Comparison of ENCODE assay signal across 21 mouse cellular contexts in the genomic region with DNA sequence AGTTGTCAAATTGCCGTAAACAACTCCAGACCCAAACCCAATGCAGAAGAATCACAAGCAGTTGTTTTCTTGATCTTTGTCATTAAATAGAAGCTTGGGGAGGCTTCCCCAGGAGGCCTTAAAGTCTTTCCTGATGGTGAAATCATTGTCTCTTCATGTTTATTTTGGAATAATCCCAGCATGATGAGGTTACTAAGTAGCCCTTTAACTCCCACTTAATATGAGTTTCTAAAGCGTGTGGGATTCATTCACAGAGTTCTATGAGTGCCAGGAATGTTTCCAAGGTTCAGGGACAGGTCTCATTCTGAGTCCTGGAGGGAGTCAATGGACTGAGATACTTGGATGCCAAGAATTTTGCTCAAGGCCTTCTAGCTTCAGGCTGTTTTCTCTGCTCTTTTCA.
DNase-seq lines count a peak whose midpoint lies in the region; ATAC-seq and TF ChIP-seq lines count a peak whose summit lies in the region.
"Had no signal": no experiment of that assay in that cellular context is flagged by ENCODE, and none has a peak within 500 bp of the region (broad histone marks: within the 10 kb centered on the region; RNA-seq: fewer than 3 reads in every experiment).

No protein-coding gene starts in this region.

- CTCF ChIA-PET in Patski (lab: Charles Lee) = interaction anchor here (1.2 to 2.0 kb wide), 2 partner anchors 13 to 91 kb away, joined by 3 to 4 read pairs; no protein-coding TSS in a partner anchor

- no peak for TF ChIP-seq CTCF in Patski (IDR thresholded peaks at IDR 0.05)

- H3K4me2 ChIP-seq in kidney, embryonic 15.5 days = no peak overlapping the region
- H3K4me2 ChIP-seq: forebrain, embryonic 12.5 days; heart, embryonic 15.5 days; hindbrain, embryonic 14.5 days; liver, embryonic 11.5 days; midbrain, embryonic 15.5 days; neural tube, embryonic 13.5 days had no signal

- no peaks in the 10 kb centered on the region for H3K36me3 ChIP-seq in kidney, embryonic 15.5 days
- H3K36me3 ChIP-seq: forebrain, embryonic 12.5 days; heart, embryonic 15.5 days; midbrain, embryonic 15.5 days; neural tube, embryonic 13.5 days had no signal

- 0 out of 2 replicates have a peak, but pooled peaks have one; percentile 46 for ATAC-seq in kidney, embryonic 15.5 days (replicated peaks; ENCODE audit: low FRiP score)
- ATAC-seq in Patski = peak; percentile 84
- ATAC-seq: inflammation-experienced regulatory T-cells, adult 6 months; midbrain, embryonic 15.5 days had no signal

- POLR2A ChIA-PET in Patski (lab: Charles Lee) = interaction anchor here (1.2 kb wide), 1 partner anchor 92 kb away, joined by 4 read pairs; a partner anchor contains a TSS

- no peak overlapping the region for H3K4me3 ChIP-seq in kidney, embryonic 15.5 days (replicated peaks)
- H3K4me3 ChIP-seq: forebrain, embryonic 12.5 days; heart, embryonic 15.5 days; midbrain, embryonic 15.5 days; neural tube, embryonic 13.5 days had no signal

- H3K9me3 ChIP-seq in kidney, embryonic 15.5 days (replicated peaks) = no peaks in the 10 kb centered on the region
- H3K9me3 ChIP-seq: forebrain, embryonic 12.5 days; heart, embryonic 15.5 days; midbrain, embryonic 15.5 days; neural tube, embryonic 13.5 days had no signal

- no peak overlapping the region for H3K9ac ChIP-seq in kidney, embryonic 15.5 days
- H3K9ac ChIP-seq: forebrain, embryonic 12.5 days; heart, embryonic 15.5 days; hindbrain, embryonic 14.5 days; midbrain, embryonic 15.5 days; neural tube, embryonic 13.5 days had no signal

- in situ Hi-C loops in Patski (cut with MboI; ENCODE audit: low pct_unique_long_range_greater_than_20kb) = loop anchor here (5.0 kb wide), 1 partner anchor 90 kb away; no protein-coding TSS in a partner anchor

- H3K4me1 ChIP-seq in kidney, embryonic 15.5 days = peaks cover 18% of the 10 kb centered on the region
- H3K4me1 ChIP-seq: midbrain, embryonic 15.5 days had no signal

- WGBS in kidney, embryonic 15.5 days = 47% methylated on average over 2 of the region's 2 CpGs

- H3K27ac ChIP-seq in kidney, embryonic 15.5 days = no peak overlapping the region
- H3K27ac ChIP-seq: forebrain, embryonic 12.5 days; heart, embryonic 15.5 days; hindbrain, embryonic 14.5 days; midbrain, embryonic 15.5 days; neural tube, embryonic 13.5 days had no signal

- no peaks in the 10 kb centered on the region for H3K27me3 ChIP-seq in kidney, embryonic 15.5 days
- no peaks in the 10 kb centered on the region for H3K27me3 ChIP-seq in Patski
- H3K27me3 ChIP-seq: forebrain, embryonic 12.5 days; heart, embryonic 15.5 days; midbrain, embryonic 15.5 days; neural tube, embryonic 13.5 days had no signal

- no peak for DNase-seq in kidney, postnatal 25 days
- peak; percentile 31 for DNase-seq in ovary, adult 18-20 months (ENCODE audit: low spot score)
- no peak for DNase-seq in ovary, postnatal 14 days (ENCODE audit: low spot score)
- DNase-seq in Patski (ENCODE audit: low read depth, low spot score) = peak; percentile 82
- DNase-seq in skeletal muscle tissue, adult 2 months (ENCODE audit: low read depth, low spot score) = peak; percentile 7
- DNase-seq in layer of hippocampus, adult 18-20 months (ENCODE audit: low spot score in 2 of 2) = no peak
- DNase-seq: adrenal gland, adult 2 months; cerebellum, adult 11 months; cerebellum, postnatal 10 days; gastrocnemius, postnatal 36 days; heart, postnatal 4 days; lung, adult 18-20 months; lung, postnatal 4 days had no signal

Comparison
In these comparisons a context has a peak if more than half of its experiments do, and no peak if none do; other contexts are left out.
1. DNase-seq: peak in ovary, adult 18-20 months (single experiment), Patski (single experiment) and skeletal muscle tissue, adult 2 months (single experiment); none in kidney, postnatal 25 days (0 of 2), ovary, postnatal 14 days (single experiment) and layer of hippocampus, adult 18-20 months (0 of 2).